Mouse (Mus musculus) cerebellum, adult 9-10 months (tissue): ENCODE results near the gene 4931414P19Rik.
A peak's percentile ranks its signal among the peaks of the same experiment; 100 is the strongest.

Experiments
- DNase-seq: peaks from one replicate; pipeline ENCODE4 v3.0.0; 2022

Gene 4931414P19Rik

DNA sequence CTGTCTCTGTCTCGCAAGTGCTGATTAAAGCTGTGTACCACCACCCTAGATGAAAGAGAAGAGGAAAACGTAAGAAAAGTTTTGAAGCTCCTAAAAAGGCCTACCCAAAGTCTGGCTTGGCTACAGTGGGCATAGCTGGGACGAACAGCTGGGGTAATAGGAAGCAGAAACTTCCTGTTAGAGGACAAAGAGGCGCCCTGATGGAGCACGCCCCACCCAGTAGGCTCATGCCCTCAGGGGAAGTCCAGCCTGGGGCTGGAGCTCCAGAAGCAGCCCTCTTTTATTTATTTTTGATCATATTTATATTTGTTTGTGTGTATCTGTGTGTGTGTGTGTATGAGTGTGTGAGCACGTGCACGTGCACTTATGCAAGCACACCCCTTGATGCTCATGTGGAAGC, 26.2 kb downstream of the 4931414P19Rik start:
- no peak for DNase-seq

DNA sequence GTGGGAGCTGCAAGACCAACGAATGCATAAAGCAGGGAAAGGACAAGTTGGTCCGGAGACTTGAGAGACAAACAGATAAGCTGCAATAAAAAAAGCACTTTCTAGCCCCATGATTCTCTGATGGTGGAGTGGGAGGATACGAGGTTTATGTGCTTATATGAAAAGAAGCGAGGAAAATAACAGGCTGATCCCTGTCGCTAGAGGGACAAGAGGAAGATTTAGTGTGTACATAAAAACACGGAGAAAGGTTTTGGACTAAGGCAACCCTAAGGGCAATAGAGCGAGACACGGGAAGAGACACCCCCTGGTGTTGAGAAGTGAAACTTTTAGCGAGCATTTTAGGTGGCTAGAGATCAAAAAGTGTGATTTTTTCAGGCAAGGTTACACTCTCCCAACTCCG, 27.7 kb downstream of the 4931414P19Rik start:
- no peak for DNase-seq

DNA sequence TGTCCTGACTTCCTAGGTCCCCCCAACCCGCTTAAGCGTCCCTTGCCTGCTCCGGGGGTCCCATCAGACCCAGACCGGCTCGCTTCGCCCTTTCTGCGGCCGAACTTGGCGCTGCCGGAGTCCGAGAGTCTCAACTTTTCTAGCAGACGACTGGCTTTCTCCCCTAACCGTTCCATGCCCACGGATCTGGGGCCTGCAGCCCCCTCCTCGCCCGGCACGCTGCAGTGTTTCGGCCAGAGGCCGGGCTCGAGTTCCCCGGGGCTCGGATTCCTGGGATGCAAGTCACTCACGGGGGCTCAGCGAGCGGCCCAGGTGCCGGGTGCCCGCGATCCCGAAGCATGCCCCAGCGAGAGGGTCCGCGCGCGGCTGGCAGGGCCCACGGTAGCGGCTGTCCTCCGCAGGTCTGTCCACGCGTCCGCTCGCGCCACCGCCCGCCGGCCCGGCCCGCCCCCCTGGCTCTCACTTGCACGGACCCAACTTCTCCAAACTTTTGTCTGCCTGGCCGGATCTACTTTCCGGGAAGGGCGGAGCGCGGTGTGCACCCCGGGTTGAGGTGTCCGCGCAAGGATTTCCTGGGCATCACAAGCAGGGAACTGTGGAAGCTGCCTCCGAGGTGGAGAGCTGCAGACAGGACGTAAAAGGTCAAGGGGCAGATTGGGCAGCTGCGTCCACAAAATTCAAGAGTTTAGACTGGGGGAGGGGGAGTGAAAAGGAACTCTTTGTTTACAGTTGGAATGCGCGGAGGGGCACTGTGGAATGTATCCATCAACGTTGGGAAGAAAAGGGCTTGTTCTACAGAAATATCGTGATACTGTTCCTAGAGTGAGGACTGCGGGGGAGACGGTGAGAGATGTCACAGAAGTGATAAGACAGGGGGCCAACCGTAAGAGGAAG, 28.5 kb downstream of the 4931414P19Rik start, which contains the start of gene Ajuba:
Ajuba (minus strand) TSS at position 470 of the 894 bp plus-strand sequence.
- peak; percentile 38 for DNase-seq

DNA sequence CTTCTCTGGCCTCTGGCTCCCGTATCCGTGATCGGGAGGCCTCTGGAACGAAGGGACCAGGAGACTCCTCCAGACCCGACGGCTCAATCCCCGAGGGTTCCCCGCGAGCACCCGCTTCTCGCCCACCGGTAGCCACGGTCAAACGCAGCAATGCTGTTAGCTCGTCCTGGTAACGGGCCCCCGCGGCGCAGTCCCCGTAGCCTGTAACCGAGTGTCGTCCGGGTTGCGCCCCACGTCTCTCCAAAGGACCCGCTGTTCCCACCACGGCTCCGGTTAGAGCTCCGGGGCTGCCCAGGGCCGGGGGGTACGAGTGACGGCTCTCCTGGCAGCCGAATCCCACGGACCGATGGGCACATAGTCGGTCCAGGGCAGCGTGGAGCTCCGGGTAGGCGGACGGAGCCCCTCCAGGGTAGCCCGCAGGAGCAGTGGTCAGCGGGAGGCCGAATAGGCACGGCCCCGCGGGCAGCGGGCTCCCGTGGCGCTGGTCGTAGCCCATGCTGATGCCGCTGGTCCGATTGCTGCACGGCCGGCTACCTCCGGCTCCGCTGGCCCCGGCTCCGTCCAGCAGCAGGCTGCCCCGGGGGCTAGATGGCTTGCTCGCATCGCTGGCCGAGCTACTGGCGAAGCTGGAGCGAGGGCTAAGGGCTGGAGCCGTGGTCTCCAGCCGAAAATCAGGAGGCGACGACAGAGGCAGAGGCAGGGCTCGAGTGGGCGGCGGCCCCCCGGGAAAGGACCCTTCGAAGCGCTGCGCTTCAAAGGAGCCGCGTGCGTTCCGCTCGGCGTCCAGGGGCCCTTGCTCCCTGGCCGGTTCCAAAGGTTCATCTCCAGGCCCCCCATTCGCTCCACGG, 29.3 kb downstream of the 4931414P19Rik start:
- DNase-seq: no peak

DNA sequence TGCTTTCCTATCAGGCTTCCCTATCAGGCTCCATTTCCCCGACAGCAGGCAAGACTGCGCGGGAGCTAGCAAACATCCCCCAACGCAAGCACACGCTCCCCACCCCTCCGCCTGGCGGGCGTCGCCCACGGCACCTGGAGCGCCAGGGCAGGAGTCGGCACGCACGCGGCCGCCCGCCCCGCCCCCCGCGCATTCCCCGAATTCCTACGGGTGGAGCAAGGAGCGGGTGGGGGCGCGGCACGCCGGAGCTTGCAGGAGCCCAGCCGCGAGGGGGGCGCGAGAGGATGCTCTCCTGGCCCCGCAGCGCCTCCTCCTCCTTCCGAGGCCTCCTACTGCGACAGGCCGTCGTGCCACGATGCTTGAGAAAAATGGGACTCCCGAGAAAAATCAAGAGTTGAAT, 30.2 kb downstream of the 4931414P19Rik start:
- DNase-seq: no peak

DNA sequence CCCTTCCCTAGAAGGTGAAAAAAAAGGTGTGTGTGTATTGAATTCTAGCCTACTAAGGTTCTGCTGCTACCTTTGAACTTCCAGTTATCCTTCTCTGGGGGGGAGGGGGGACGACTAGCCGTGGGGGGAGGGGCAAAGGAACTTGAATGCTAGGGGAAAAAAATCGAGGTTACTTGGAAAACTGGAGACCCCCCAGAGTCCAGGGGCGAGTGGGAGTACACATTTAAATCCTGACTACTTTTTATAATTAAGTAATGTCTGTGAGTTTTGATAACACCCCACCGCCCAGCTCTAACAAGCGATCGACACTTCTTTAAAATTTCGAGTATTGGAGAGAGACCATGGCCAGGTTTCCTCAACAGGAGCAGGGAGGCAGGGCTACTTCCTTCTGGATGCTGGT, 30.8 kb downstream of the 4931414P19Rik start:
- no peak for DNase-seq

DNA sequence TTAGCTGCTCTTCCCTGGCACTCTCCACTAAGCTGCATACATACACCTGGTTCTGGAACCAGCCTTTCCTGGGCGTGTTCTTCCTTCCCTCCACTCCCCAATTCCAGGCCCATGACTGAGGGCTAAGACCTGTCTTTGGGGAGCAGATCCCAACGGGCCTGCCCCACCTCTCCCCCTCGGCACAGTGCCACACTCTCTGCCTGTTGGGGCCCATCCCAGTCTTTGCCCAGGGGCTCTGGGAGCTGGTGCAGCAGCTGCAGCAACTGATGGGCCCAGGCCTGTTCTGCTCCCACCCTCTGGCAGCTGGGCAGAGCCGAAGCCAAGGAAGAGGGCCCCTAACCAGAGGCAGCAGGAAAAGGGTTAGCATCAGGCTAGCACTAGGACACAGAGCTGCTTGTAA, 31.5 kb downstream of the 4931414P19Rik start:
- DNase-seq: no peak

DNA sequence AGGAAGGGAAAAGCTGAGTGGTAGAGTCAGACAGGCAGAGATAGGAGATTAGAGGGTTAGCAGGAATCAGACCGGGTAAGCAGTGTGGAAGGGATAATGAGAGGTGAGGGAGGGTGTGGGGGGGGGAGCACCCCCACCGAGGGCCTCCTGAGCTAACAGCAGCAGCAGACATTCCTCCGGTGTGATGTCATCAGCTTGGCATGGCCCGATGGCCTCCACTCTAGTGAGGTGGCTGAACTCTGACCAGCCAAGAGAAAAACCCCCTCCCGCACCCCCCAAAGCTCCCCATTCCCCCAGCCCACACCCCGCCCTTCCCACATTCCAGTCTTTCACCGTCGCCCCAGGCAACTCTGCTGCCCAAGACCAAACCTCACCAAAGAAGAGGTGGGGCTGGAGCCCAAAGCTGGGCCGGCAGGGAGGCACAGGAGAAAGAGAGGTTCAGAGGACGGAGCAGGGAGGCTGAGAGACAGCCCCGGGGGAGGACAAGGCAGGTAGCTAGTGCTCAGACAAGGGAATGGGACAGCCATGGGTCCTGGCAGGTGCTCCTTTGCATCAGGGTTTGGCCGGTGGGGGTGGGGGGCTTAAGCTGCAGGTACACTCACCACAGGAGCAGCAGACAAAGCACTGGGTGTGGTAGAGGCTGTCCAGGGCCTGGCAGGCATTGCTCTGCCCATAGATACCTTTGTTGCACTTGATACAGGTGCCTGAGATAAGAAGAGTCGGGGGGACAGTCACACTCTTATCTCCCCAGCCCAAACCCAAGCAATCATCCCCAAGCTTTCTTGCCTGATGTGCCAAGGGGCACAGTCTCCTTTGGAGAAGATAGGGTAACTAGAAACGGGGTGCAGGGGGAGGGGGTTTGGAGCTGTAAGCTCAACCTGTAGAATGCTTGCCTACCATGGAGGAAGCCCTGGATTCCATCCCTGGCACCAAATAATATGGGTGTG, 32.7 kb downstream of the 4931414P19Rik start:
- no peak for DNase-seq

DNA sequence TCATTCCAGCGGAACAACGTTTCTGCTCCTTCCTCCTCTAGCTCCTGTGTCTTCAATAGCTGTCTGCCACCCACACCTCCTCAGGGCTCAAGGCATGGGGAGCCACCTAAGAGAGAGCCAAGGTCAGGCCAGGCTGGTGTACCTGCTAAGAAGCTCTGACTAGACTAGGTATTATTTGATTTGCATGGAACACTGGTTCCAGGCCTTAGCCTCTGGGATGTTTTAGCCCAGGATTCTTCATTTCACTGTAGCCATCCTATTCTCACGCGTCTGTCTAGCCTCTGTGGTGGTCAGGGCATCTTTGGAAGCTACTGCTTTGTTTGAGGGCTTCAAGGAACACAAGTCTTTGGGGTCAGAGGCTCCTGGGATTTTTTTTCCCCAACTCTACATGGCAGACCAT, 33.7 kb downstream of the 4931414P19Rik start:
- no peak for DNase-seq

DNA sequence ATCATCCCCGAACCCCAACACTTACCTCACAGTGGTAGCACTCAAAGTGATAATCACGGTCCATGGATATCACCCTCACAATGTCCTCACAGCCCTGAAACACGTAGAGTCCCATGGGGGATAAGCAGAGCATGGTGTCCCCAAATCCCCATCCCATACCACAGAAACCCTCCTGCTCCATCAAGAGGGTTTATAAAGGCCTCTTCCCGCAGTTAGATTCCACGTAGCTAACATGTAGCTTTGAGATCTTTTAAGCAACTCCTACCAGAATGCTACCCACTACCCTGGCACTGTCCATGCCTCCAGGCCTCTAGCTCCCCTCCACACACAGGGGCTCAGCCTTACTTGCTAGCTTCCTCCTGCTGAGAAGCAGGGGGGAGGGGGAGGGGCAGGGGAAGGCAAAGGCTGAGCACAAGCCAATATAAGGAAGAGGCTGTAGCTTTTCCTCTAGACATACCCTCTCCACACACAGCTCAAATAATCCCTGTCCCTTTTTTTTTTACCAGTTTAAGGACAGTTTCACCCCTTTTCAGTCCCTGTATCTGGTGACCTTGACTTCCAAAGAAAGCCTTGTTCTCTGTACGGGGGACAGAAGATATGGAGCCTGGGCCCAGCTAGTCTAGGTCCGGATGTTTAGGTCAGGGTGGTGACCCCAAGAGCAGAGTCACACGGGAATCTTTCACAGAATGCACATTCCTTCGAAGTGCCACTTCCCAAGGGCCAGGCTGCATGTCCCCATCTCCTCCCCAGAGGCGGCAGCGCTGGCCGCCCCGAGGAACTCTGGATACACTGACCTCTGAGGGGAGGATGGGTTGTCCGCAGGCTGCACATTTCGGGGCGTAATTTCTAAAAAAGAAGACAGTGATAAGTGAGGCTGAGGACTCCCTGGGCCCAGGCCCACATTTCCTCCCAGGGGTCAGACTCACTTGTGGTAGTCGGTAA, 36.1 kb downstream of the 4931414P19Rik start:
- DNase-seq: no peak

DNA sequence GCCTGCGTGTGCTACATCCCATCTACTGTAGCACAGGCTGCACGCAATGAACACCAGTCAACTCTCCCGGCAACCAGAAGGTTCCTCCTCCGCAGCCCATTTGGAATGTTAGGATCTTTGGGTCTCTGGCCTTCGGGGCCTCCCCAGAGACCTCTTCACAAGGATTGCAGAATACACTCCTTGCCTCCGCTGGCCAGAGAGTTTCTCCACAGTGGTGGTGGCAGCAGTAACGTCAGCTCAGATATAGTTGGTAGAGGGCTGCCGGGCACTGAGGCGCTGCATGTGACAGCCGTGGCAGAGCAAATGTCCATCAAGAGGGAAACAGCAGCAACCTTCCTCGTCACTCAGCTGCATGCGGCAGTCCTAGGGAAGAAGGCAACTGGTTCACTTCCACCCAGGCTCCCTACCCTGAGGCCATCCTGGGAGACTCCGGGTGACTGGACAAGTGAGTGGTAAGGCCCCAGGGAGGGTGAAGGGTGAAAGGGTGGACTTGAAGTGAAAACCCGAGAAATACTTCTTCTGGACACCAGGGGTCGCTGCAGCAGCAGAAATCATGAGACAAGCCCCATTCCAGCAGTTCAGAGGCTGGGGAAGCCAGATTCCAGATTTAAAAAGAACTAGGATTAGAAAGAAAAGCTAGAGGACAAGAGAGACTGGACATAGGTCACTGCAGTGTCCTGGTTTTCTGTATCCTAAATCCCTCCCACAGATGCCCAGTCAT, 36.9 kb downstream of the 4931414P19Rik start:
- peak; percentile 80 for DNase-seq

DNA sequence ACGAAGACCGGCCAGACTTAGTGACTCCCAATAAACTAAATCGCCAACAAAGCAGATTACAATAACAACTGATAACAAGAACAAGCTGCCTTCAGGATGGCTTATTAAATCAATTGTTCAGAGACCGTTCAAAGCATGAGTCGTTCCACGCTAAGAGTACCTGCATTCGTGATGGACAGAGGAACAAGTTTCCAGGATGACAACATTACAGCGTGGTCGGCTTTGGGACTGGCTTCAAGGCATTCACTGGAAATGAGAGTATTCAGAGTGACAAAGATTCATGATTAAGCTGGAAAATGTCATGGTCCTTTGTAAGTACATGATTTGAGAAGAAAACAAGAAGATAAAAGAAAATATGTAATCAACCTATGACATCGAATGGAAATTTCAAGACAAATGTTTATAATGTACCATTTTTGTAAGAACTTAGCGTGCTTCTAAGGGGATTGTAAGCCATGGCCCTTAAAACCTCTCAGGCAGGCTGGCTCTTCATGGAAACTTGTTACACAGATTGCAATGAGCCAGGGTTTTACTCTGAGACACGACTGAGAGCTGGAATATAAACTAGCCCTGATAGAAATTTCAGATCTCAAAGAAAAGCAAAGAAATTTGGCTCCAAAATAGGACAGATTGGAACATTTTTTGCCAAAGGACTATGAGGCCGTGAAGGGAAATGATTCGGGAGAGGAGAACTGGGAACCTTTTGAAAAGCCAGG, 45.1 kb downstream of the 4931414P19Rik start:
- DNase-seq: no peak

DNA sequence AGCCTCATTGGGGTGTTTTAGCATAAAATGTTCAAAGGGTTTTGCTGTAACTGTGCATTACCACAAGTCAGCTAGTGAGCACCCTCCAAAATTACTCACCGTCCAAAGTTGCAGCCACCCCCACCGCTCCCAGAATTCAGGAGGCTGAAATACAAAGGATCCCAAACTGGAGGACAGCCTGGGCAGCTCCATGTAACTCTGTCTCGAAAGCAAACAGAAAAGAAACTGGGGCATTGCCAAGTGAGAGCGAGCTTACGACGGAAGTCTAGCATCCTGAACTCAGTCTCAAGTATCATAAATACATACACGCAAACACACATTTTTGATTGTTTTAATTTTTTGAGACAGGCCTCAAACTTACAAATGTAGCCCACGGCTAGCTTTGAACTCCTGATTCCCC, 48.5 kb downstream of the 4931414P19Rik start:
- no peak for DNase-seq

DNA sequence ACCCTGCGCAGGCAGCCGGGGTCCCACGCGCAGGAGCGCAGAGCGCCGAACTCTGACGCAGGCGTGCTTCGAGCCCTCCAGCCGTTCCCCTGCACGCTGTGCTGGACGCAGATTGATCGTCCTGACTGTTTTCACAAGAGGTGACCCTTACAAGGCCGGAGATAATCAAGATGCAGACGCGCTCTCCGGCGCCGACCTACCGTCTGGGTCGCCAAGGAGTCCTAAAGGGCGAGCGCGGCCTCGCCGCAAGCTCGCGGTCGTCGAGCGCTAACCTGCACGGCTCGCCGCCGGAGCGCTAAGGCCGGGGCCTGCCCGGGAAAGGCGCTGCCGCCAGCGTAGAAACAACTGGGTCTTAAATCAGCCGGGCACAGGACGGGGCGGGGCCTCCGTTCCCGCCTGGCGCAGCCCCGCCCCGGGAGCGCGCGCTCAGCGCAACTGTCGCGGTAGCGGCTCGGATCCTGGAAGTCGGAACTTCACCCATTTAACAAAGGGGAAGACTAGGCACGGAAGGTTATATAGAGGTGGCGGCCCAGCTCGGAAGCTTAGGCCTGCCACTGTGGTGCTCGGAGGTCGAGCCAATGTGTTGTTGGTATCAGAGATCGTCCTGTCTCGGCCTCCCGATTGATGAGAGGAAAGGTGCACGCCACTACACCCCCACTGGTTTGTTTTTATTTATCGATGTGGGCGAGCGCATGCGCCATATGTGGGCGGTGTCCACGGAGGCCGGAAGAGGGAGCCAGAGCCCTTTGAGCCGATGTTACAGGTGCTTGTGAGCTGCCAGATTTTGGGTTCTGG, 51.6 kb downstream of the 4931414P19Rik start, which contains the start of gene Haus4:
Haus4 (minus strand) TSS at position 642 of the 795 bp plus-strand sequence.
- peak; percentile 73 for DNase-seq

DNA sequence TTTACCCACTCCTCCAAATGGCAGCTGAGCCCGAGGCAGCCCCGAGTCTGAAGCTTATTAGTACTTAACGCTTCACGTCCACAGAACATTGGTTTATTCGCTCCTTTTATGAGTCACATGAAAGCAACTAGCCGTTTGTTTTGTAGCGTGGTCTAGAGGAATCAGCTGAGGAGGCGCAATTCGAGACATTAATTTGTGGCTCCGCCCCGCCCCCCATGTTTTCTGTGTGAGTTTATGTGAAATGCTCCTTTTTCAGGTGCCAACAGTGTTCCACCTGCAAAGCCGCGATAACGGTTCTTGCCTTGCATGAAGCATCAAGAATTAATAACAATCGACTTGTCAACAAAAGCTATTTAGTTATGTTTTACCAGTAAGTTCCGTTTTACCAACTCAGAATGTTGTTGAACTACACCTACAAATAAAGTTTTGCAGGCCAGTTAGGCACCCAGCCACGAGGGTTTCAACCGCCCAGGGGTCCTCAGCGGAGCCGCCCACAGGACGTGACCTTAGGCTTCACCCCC, 52.3 kb downstream of the 4931414P19Rik start:
- peak; percentile 31 for DNase-seq

DNA sequence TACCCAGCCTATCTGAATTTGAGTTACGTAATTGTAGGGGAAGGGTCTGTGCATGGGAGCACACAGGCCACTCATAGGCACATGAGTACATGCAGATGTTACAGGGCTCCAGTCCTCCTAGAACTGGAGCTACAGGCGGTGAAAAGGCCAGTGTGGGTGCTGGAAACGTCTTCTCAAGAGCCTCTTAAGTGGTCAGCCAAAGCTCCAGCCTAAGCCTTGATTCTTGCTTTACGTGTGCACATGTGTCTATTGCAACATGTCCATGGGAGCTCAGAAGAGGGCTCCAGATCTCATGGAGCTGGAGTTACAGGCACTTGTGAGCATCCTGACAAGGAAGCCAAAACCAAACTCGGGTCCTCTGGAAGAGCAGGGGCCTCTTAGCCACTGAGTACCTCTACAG, 61.1 kb downstream of the 4931414P19Rik start:
- no peak for DNase-seq

DNA sequence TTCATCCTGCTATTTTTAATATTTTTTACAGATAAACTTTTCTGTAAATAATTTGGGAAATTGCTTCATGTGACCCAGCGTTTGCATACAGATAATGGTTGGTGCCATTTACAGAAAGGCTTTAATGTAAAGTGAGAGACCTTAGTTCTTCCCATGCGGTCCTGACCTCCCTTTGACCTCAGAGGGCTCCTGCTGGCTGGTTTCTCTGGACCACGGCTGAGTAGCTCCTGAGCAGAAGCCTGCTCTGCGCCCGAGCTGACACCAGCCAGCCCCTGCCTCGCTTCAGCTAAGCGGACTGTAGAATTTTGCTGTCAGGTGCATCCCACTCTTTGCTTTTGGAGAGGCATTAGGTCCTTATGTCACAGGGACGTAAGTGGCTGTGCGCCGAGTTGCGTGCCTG, 65.0 kb downstream of the 4931414P19Rik start:
- DNase-seq: no peak

DNA sequence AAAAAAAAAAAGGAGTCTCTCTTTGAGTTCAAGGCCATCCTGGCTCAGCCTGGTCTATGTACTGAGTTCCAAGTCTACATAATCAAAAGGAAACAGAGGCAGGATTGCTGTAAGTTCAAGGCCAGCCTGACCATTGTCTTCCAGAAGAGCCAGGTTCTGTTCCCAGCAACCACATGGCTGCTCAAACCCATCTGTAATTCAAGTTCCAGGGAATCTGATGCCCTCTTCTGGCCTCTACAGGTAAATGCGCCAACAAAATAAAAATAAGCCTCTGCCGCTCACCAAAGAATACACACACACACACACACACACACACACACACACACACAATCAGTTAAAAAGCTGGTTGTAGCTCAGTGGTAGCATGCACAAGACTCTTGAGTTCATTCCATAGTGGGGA, 67.2 kb downstream of the 4931414P19Rik start:
- DNase-seq: no peak
